Mouse (Mus musculus): ENCODE data around the gene Pola2.

The Pola2 gene

GRCm38 (mm10) chr19:5965280-5965679 is 1.3 kb upstream of the Pola2 start:
- no peak for DNase-seq (ENCODE audit: low read depth, low spot score)

- no peak for DNase-seq (ENCODE audit: low read depth, low spot score)
These were observed 802 bp upstream of the Pola2 start for GRCm38 (mm10) chr19:5964804-5965203.

- DNase-seq (ENCODE audit: low read depth, low spot score) = no peak
These were observed 1.4 kb downstream of the Pola2 start for GRCm38 (mm10) chr19:5962651-5963050.

GRCm38 (mm10) chr19:5957371-5957770 is 6.6 kb downstream of the Pola2 start:
- DNase-seq (ENCODE audit: low read depth, low spot score) = no peak

DNA sequence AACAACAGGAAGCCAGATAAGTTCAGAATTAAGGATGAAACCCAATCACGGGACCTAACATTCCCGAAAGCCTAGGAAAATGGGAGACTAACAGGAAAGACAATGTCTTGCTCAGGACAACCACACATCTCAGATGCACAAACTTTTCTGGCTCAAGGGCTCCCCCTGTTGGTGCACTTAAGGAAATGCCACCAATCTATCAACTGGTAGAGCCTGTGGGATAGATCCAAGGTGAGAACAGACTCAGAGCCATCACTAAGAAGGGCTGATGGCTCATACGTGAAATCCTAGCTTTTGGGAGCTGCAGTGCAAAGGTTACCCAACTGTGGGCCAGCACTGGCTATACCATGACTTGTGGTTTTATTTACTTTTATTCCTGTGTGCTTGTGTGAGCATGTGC is 7.3 kb downstream of the Pola2 start:
- DNase-seq (ENCODE audit: low read depth, low spot score) = no peak

DNA sequence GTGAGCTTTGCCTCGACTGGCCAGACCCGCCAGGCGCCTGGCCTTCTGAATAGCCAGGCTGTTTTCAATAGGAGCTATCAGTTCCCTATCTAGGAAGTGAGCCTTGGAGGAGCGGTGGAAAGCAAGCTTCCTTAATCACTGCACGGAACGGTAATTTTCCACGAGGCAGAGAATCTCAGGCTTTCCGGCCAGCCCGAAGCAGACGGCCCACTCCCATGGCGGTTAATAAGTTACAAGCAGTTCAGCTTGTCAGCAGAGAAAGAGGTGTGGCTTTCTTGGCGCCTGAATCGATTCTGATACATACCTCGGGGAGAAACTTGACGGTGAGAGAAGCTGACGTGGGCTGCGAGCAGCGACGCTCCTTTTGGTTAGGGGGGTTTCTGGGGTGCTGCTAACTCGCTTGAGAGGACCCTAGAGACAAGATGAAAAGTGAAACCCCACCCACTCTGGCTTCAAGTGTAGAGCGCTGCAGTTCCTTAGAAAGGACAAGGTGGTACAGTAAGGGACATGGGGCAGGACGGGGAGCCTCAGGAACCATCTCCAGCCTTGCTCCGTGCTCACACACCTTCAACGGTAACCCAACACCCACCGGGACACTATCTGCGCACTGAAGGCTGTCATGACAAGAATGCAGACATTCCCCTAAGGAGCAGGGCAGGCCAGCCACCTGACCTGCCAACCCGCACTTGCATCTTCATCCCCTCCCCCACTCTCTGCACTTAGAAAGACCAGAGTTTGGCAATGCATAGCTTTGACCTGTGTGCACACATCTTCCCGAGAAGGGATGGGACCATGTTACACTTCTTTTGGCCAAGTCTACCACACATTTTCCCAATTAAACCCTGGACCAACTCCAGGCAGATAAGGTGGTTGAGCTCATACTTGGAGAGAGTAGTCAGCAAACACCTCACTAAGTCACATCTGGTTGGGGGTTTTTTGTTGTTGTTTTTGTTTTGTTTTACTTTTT is 8.0 kb downstream of the Pola2 start:
- no peak for DNase-seq (ENCODE audit: low read depth, low spot score)

- no peak for DNase-seq (ENCODE audit: low read depth, low spot score)
These were observed 9.1 kb downstream of the Pola2 start for GRCm38 (mm10) chr19:5954936-5955335.

DNA sequence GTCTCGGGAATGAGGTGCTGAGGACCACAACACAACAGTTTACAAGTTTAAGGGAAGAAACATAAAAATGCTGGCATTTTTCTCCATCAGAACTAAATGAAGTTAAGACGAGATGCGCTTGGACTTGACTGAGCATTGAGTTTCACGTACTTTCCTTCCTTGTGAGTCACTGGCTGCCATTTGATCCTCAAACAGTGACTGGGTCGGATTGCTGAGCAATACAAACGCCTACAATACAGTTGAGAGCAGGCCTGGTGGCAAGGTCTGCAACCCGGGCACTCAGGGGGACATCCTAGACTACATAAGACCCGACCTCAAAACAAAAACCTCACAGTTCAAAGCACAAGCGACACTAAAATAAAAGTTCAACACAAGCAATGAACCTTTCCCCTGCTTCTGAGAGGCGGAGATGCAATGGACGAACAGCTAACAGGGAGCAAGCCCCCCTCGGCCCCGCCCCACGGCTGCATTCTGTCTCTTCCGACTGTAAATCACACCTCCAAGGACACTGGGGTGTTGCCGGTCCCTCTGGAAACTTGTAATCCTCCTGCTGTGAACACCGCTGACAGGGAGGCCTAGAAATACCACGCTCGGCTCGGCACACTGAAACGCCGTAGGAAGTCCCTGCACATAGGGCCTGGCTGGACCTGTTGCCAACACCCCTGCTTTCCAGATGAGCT is 9.8 kb downstream of the Pola2 start:
- no peak for DNase-seq (ENCODE audit: low read depth, low spot score)

- DNase-seq (ENCODE audit: low read depth, low spot score) = no peak
These were observed 10.7 kb downstream of the Pola2 start for GRCm38 (mm10) chr19:5953201-5953770.

DNA sequence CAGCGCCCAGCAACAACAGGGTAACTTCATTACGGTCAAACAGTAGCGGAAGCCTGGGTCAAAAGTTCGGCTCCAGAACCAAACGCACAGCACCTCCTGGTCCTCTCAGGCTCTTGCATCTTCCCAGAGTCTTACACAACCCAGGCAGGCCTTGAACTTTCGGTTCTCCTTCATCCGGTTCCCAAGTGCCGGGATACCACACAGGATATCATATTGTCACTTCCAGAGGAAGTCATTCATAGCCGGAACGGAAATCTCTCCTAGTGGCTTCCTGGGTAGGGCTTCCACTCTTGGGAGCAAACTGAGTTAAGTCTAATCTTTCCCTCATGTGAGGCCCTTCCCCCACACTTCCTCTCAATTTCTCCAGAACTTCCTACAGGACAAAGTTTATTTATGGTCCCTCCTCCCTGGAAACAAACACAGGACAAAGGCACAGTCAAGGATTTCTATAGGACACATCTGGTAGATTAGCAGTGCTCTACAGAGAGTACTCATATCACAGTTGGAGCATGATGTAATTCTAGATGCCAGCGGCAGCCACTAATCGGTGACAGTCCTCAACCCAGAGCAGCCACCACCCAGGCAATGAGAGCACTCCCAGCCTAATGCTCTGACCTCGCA is 11.8 kb downstream of the Pola2 start:
- no peak for DNase-seq (ENCODE audit: low read depth, low spot score)

DNA sequence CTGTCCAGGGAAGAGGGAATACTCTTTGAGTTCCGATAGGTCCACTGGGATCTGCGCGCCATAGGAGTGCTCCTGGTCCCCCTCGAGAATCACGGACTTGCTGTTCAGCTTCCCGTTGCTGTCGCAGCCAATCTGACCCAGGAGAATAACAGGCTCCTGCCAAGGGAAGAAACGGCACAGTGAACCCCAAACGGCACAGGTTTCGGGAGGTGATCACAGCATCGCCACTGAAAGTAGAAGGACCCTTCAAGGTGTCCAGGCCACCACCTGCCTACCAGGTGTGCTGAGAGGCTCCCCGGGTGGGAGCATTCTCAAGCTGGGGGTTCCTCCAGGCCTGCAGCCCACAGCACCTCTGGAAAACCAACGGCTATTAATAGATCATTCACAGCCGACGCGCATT is 12.4 kb downstream of the Pola2 start:
- DNase-seq (ENCODE audit: low read depth, low spot score) = no peak

GRCm38 (mm10) chr19:5950218-5950617 is 13.8 kb downstream of the Pola2 start:
- no peak for DNase-seq (ENCODE audit: low read depth, low spot score)

DNA sequence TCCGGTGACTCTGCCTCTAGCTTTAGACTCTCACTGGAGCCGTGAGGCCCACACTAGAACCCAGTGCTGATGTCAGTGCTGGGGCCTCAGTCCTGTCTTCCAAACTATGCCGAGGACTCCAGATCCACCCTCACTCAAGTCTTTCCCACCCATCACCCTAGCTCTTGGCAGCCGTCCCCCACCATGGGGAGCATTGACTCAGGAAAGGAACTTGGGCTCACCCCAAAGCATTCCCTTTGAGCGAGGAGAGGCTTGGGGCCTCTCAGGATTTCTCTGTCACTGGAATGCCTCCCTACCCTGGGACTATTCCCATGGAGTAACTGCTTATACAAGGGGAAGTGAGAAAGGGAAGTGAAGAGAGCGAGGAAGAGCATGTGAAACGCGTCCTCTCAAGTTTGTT is 18.1 kb downstream of the Pola2 start:
- DNase-seq (ENCODE audit: low read depth, low spot score) = no peak

DNA sequence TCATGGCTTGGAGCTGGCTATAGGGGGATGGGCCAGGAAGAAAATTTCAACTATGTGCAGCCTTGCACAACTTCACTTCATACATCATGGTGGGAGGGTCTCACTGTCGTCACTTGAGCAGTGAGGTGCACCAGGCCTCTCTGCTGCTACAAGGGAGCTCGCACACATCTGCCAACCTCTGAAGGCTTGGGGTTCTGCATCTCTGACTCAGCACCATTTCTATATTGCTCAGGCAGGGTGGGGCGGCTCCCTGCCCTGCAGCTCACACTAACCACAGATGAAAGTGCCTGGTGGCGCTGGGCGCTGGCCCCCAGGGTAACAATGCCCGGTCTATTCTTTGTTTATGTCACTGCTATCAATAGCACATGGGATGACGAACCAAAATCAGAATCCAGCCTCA is 19.0 kb downstream of the Pola2 start:
- DNase-seq (ENCODE audit: low read depth, low spot score) = no peak

GRCm38 (mm10) chr19:5944145-5944544 is 19.9 kb downstream of the Pola2 start:
- no peak for DNase-seq (ENCODE audit: low read depth, low spot score)

DNA sequence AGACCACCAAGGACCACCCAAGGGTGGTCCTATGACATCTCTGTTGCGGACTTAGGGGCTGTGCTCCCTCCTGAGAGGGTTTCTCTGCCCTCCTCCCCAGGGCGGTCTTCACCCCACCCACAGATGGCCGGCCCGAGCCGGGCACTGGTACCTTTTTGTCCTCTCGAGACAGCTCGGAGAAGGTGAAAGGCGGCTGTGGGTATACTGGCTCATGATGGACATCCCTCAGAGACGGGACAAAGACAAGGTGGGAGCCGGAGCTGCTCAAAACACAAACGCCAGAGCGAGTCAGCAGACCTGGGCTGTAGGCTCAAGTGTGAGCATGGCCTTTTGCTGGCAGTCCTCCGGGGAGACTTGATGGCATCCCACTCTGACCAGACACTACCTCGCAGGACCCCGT is 20.6 kb downstream of the Pola2 start:
- DNase-seq (ENCODE audit: low read depth, low spot score) = no peak

- DNase-seq (ENCODE audit: low read depth, low spot score) = no peak
These were observed 21.4 kb downstream of the Pola2 start for GRCm38 (mm10) chr19:5942581-5942980.

DNA sequence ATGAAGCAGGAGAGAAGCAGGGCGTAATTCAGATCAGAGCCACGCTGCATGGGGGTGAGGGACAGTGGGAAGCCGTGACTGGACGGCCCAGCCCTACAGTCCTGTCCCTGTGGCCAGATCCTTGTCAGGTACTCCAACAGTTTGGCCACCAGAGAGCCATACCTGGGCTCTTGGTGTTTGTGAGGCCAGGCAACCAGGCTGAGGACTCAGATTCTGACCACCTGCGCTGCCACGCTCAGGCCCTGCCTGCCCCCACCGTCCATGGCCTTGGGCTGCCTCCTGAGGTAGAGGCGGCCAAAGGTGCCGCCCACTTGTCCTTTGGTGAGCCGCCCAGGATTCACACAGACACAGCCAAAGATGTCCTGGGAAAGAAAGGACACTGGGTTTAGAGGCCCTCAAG is 23.3 kb downstream of the Pola2 start:
- no peak for DNase-seq (ENCODE audit: low read depth, low spot score)

DNA sequence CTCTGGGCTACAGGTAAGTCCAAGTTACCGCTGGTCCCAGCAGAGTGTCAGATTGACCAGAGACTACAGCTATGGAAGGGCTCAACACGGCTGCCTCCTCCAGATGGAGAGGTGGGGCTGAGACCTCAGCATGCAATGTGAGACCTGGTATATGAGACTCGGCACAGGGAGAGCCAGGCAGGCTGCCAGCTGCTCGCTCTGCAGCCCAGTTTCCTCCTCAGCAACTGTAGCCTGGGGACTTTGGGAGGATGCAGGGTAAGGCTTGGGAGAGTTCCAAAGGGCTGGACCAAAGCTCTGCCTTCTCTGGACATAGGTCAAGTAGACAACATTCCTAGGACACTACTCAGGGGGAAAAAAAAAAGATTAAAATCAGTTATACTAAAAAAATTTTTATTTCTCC is 23.8 kb downstream of the Pola2 start:
- DNase-seq (ENCODE audit: low read depth, low spot score) = no peak

- DNase-seq (ENCODE audit: low read depth, low spot score) = no peak
These were observed 24.3 kb downstream of the Pola2 start for GRCm38 (mm10) chr19:5939715-5940114.

GRCm38 (mm10) chr19:5938516-5938915 is 25.5 kb downstream of the Pola2 start:
- DNase-seq (ENCODE audit: low read depth, low spot score) = no peak

- DNase-seq (ENCODE audit: low read depth, low spot score) = no peak
These were observed 26.1 kb downstream of the Pola2 start for GRCm38 (mm10) chr19:5937836-5938406.

Data from brain, embryonic 18.5 days (tissue).